In the genomic region with DNA sequence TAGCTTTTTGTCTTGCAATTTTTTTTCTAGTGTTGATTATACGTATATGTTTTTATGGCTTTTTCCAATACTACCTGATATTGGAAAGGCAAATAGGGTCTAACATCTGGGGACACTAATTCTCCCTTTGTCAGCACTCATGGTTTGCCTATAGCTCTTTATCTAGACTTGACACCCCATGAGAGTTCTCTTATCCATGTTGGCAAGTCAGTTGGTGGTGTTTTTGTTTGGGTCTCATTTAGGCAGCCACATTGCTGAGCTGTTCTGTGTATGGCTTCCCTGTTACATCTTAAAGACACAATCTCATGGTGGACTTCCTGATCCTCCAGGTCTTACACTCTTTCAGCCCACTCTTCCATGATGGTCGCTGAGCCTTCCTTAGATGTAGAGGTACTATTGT, we compare ENCODE assay signal across 11 mouse cellular contexts.
"Had no signal": no experiment of that assay in that cellular context is flagged by ENCODE, and none has a peak within 500 bp of the region (broad histone marks: within the 10 kb centered on the region; RNA-seq: fewer than 3 reads in every experiment).

No protein-coding gene starts in this region.

- H3K9ac ChIP-seq: hindbrain, embryonic 15.5 days; lung, embryonic 15.5 days; neural tube, embryonic 12.5 days had no signal

- H3K27me3 ChIP-seq: hindbrain, embryonic 15.5 days; lung, embryonic 15.5 days; neural tube, embryonic 12.5 days had no signal

- H3K4me3 ChIP-seq: hindbrain, embryonic 15.5 days; lung, embryonic 15.5 days; neural tube, embryonic 12.5 days had no signal

- H3K9me3 ChIP-seq: hindbrain, embryonic 15.5 days; lung, embryonic 15.5 days; neural tube, embryonic 12.5 days had no signal

- DNase-seq: kidney, adult 11 months; kidney, adult 9 months; lung, postnatal 14 days; midbrain, embryonic 14.5 days; thymus, postnatal 4 days had no signal

- H3K4me2 ChIP-seq: hindbrain, embryonic 15.5 days; lung, embryonic 15.5 days; neural tube, embryonic 12.5 days had no signal

- H3K36me3 ChIP-seq: hindbrain, embryonic 15.5 days; lung, embryonic 15.5 days; neural tube, embryonic 12.5 days had no signal

- H3K27ac ChIP-seq: hindbrain, embryonic 15.5 days; layer of hippocampus, adult 2 months; lung, embryonic 15.5 days; macrophage; neural tube, embryonic 12.5 days; stomach, postnatal 0 days had no signal
